In genomic region chr3:88153290-88154011, GRCm38 (mm10) we compare ENCODE assay signal across 11 mouse cellular contexts. TPM values are rescaled to one million over a fixed set of nuclear protein-coding genes. Genes with fewer than 3 reads are reported as not detected.
DNase-seq lines count a peak whose midpoint lies in the region; ATAC-seq and TF ChIP-seq lines count a peak whose summit lies in the region.
"Had no signal": no experiment of that assay in that cellular context is flagged by ENCODE, and none has a peak within 500 bp of the region (broad histone marks: within the 10 kb centered on the region; RNA-seq: fewer than 3 reads in every experiment).

No protein-coding gene starts in this region.

- dilution Hi-C loops in CH12.LX (cut with MboI; ENCODE audit: extremely low pct_ligation_motif_present, extremely low pct_unique_long_range_greater_than_20kb, low sequenced_read_pairs), result no loop called here

- peak overlapping the region; percentile 15; the same call in 1 of the 2 replicates for H3K27ac ChIP-seq in heart, embryonic 15.5 days
- no peak overlapping the region for H3K27ac ChIP-seq in CH12.LX (ENCODE audit: insufficient read depth, low read depth)
- peak overlapping the region; percentile 88 for H3K27ac ChIP-seq in forebrain, embryonic 16.5 days (ENCODE audit: low read length)
- no peak overlapping the region for H3K27ac ChIP-seq in midbrain, embryonic 11.5 days (ENCODE audit: low read depth, low read length)

- H3K9ac ChIP-seq in heart, embryonic 15.5 days, result no peak overlapping the region
- no peak overlapping the region for H3K9ac ChIP-seq in CH12.LX (ENCODE audit: insufficient read depth, low read depth)
- no peak overlapping the region for H3K9ac ChIP-seq in forebrain, embryonic 16.5 days (replicated peaks; ENCODE audit: low read depth, low read length)
- no peak overlapping the region for H3K9ac ChIP-seq in midbrain, embryonic 11.5 days (ENCODE audit: low read length)

- H3K27me3 ChIP-seq in heart, embryonic 15.5 days, result no peaks in the 10 kb centered on the region
- H3K27me3 ChIP-seq in CH12.LX (replicated peaks), result no peaks in the 10 kb centered on the region
- no peaks in the 10 kb centered on the region for H3K27me3 ChIP-seq in forebrain, embryonic 16.5 days (replicated peaks; ENCODE audit: control insufficient read depth, insufficient read depth, low read length)
- H3K27me3 ChIP-seq in midbrain, embryonic 11.5 days (ENCODE audit: control insufficient read depth, insufficient read depth, low read length), result no peaks in the 10 kb centered on the region

- H3K9me3 ChIP-seq in heart, embryonic 15.5 days (replicated peaks), result no peaks in the 10 kb centered on the region
- H3K9me3 ChIP-seq in CH12.LX (replicated peaks; ENCODE audit: low read length), result no peaks in the 10 kb centered on the region
- no peaks in the 10 kb centered on the region for H3K9me3 ChIP-seq in forebrain, embryonic 16.5 days (ENCODE audit: control insufficient read depth, low read length)
- H3K9me3 ChIP-seq in midbrain, embryonic 11.5 days (ENCODE audit: control insufficient read depth, low read length), result no peaks in the 10 kb centered on the region

- no peak overlapping the region for H3K4me2 ChIP-seq in heart, embryonic 15.5 days
- H3K4me2 ChIP-seq in CH12.LX (ENCODE audit: insufficient read depth, low read depth, poor library complexity, severe bottlenecking), result no peak overlapping the region
- no peak overlapping the region for H3K4me2 ChIP-seq in forebrain, embryonic 16.5 days (ENCODE audit: low read length)
- no peak overlapping the region for H3K4me2 ChIP-seq in midbrain, embryonic 11.5 days

- H3K36me3 ChIP-seq in heart, embryonic 15.5 days, result peaks cover 22% of the 10 kb centered on the region
- H3K36me3 ChIP-seq in CH12.LX (replicated peaks in 1 of 2; ENCODE audit: control insufficient read depth in 1 of 2, insufficient read depth in 1 of 2, low read length in 1 of 2), result peaks cover 31 to 65% of the 10 kb centered on the region in 2 experiments
- peaks cover 7% of the 10 kb centered on the region; the same call in 1 of the 2 replicates for H3K36me3 ChIP-seq in forebrain, embryonic 16.5 days (ENCODE audit: control insufficient read depth, insufficient read depth)
- H3K36me3 ChIP-seq in midbrain, embryonic 11.5 days (ENCODE audit: control insufficient read depth, insufficient read depth, low read length), result no peaks in the 10 kb centered on the region

- peak in 1 of 2 experiments; percentile 51; a peak in 2 of 4 replicates for TF ChIP-seq CTCF in CH12.LX (conservative IDR thresholded peaks at IDR 0.05 in 1 of 2, IDR thresholded peaks at IDR 0.05 in 1 of 2; ENCODE audit: low read depth in 2 of 2, low read length in 2 of 2)

- no peak for TF ChIP-seq EP300 in CH12.LX (IDR thresholded peaks at IDR 0.05; ENCODE audit: low read length)

- H3K4me1 ChIP-seq in heart, embryonic 15.5 days (replicated peaks), result peaks cover 83% of the 10 kb centered on the region
- H3K4me1 ChIP-seq in CH12.LX (ENCODE audit: control insufficient read depth in 1 of 2, insufficient read depth in 2 of 2), result peaks cover 25 to 74% of the 10 kb centered on the region in 2 experiments
- H3K4me1 ChIP-seq in forebrain, embryonic 16.5 days (replicated peaks; ENCODE audit: control insufficient read depth, insufficient read depth, low read length), result peaks cover 58% of the 10 kb centered on the region
- H3K4me1 ChIP-seq in midbrain, embryonic 11.5 days (ENCODE audit: control insufficient read depth, insufficient read depth, low read length), result peaks cover 39% of the 10 kb centered on the region

- ATAC-seq in heart, embryonic 15.5 days (replicated peaks; ENCODE audit: insufficient number of reproducible peaks, insufficient read depth, low FRiP score, low read depth), result no peak
- ATAC-seq in forebrain, embryonic 16.5 days, result no peak
- no peak for ATAC-seq in midbrain, embryonic 11.5 days (ENCODE audit: low FRiP score)

- TF ChIP-seq RAD21 in CH12.LX (IDR thresholded peaks at IDR 0.05; ENCODE audit: low read depth, low read length), result peak; percentile 52

- DNase-seq in heart, postnatal 25 days (ENCODE audit: low spot score), result no peak
- DNase-seq in CH12.LX (ENCODE audit: extremely low read depth), result no peak
- peak; percentile 61 for DNase-seq in midbrain, embryonic 11.5 days (ENCODE audit: low spot score, missing footprints)
- no peak for DNase-seq in T-cell, adult 2 months (ENCODE audit: low spot score)
- no peak for DNase-seq in lung, postnatal 4 days
- no peak for DNase-seq in layer of hippocampus, adult 9-11 months
- DNase-seq: adrenal gland, postnatal 36 days; kidney, adult 8-10 months; right cerebral cortex, adult 18-20 months had no signal

- no peak for TF ChIP-seq POLR2A in CH12.LX (IDR thresholded peaks at IDR 0.05; ENCODE audit: low read depth, low read length)

- in situ Hi-C loops in CH12.LX (cut with MboI; ENCODE audit: low pct_ligation_motif_present, low pct_unique_long_range_greater_than_20kb, low sequenced_read_pairs), result no loop called here

- 63% methylated on average over 3 of the region's 3 CpGs for WGBS in heart, embryonic 15.5 days
- 81% methylated on average over 3 of the region's 3 CpGs for WGBS in forebrain, embryonic 16.5 days
- WGBS in midbrain, embryonic 11.5 days, result 89% methylated on average over 3 of the region's 3 CpGs

- intact Hi-C loops in heart, postnatal 25 days (cut with DNase I), result no loop called here

- H3K79me2 ChIP-seq in CH12.LX (replicated peaks; ENCODE audit: control insufficient read depth, extremely low read depth, insufficient read depth, poor library complexity, severe bottlenecking), result peaks cover 76% of the 10 kb centered on the region

- no peak overlapping the region for H3K4me3 ChIP-seq in heart, embryonic 15.5 days
- H3K4me3 ChIP-seq in CH12.LX (replicated peaks in 1 of 3; ENCODE audit: low read depth in 2 of 3, low read length in 2 of 3, poor library complexity in 1 of 3), result no peak overlapping the region
- H3K4me3 ChIP-seq in forebrain, embryonic 16.5 days (replicated peaks; ENCODE audit: low read length), result no peak overlapping the region
- H3K4me3 ChIP-seq in midbrain, embryonic 11.5 days (ENCODE audit: low read depth, low read length), result no peak overlapping the region

TF ChIP-seq in CH12.LX, 34 proteins besides CTCF, POLR2A, EP300 and RAD21:
- no peak for TF ChIP-seq NELFE (IDR thresholded peaks at IDR 0.05; ENCODE audit: low read depth, low read length)
- TF ChIP-seq ETS1 (conservative IDR thresholded peaks at IDR 0.05; ENCODE audit: low read depth, low read length), result no peak
- TF ChIP-seq MAZ (IDR thresholded peaks at IDR 0.05; ENCODE audit: low read depth, low read length), result no peak
- no peak for TF ChIP-seq ZNF384 (IDR thresholded peaks at IDR 0.05; ENCODE audit: low read depth, low read length)
- peak; percentile 38 for TF ChIP-seq SMC3 (IDR thresholded peaks at IDR 0.05; ENCODE audit: low read depth, low read length)
- TF ChIP-seq USF1 (IDR thresholded peaks at IDR 0.05; ENCODE audit: low read depth, low read length), result no peak
- TF ChIP-seq JUND (conservative IDR thresholded peaks at IDR 0.05; ENCODE audit: low read depth, low read length), result no peak
- no peak for TF ChIP-seq CHD1 (IDR thresholded peaks at IDR 0.05; ENCODE audit: low read depth, low read length)
- TF ChIP-seq POLR2AphosphoS2 (IDR thresholded peaks at IDR 0.05; ENCODE audit: low read depth, low read length), result no peak
TF ChIP-seq in CH12.LX: peak in this region for 1.

RNA-seq across cellular contexts. Expression of gene Mef2d, which starts 11.3 kb away (rescaled TPM):
- 35.4 and 43.2 TPM in 2 replicates for polyA plus RNA-seq in heart, embryonic 15.5 days (2015; fragmentation: Nextera tagmentation; extraction: Ambion mirVana)
- 100 to 1,000 TPM; 111 to 122 TPM for total RNA-seq in heart, postnatal 25 days (2021)
- total RNA-seq in CH12.LX (2012; rRNA removed), result 10.9 and 11.0 TPM in 2 replicates
- total RNA-seq in CH12.LX (2014; rRNA removed), result 4.3 and 4.8 TPM in 2 replicates
- polyA plus RNA-seq in CH12.LX (2012; ENCODE audit: insufficient read length, low read depth), result 51.2 and 75.8 TPM in 2 replicates
- 25.1 and 28.3 TPM in 2 replicates for polyA plus RNA-seq in forebrain, embryonic 16.5 days (2015; fragmentation: Nextera tagmentation; extraction: Ambion mirVana)
- polyA plus RNA-seq in midbrain, embryonic 11.5 days (2014; fragmentation: Nextera tagmentation; extraction: Ambion mirVana), result 9.0 and 10.9 TPM in 2 replicates

Comparison
In these comparisons a context has a peak if more than half of its experiments do, and no peak if none do; other contexts are left out.
1. H3K27ac ChIP-seq: peak in heart, embryonic 15.5 days (single experiment) and forebrain, embryonic 16.5 days (single experiment); none in CH12.LX (single experiment) and midbrain, embryonic 11.5 days (single experiment).